Mouse (Mus musculus): ENCODE results near the gene Nim1k.

GRCm38 (mm10) chr13:119768541-119768940 is 12.9 kb upstream of the Nim1k start:
- TF ChIP-seq CTCF (IDR thresholded peaks at IDR 0.05; ENCODE audit: insufficient read depth, low read length) (no peak), POLR2A (IDR thresholded peaks at IDR 0.05; ENCODE audit: borderline replicate concordance, extremely low read depth, low read depth, low read length) (no peak)

Measured in lung, adult 2 months (tissue).